In genomic region chr6:99173066-99173901, GRCm38 (mm10) we compare ENCODE assay signal across 16 mouse cellular contexts.
DNase-seq lines count a peak whose midpoint lies in the region; ATAC-seq and TF ChIP-seq lines count a peak whose summit lies in the region.
"Had no signal": no experiment of that assay in that cellular context is flagged by ENCODE, and none has a peak within 500 bp of the region (broad histone marks: within the 10 kb centered on the region; RNA-seq: fewer than 3 reads in every experiment).

No protein-coding gene starts in this region.

- no peaks in the 10 kb centered on the region for H3K9me3 ChIP-seq in lung, embryonic 14.5 days (ENCODE audit: low read depth, low read length)
- H3K9me3 ChIP-seq in intestine, postnatal 0 days (ENCODE audit: control insufficient read depth): no peaks in the 10 kb centered on the region
- H3K9me3 ChIP-seq in midbrain, embryonic 15.5 days: no peaks in the 10 kb centered on the region
- H3K9me3 ChIP-seq: megakaryocyte, embryonic 14.5 days had no signal

- no peaks in the 10 kb centered on the region for H3K36me3 ChIP-seq in lung, embryonic 14.5 days (ENCODE audit: insufficient read depth)
- no peaks in the 10 kb centered on the region for H3K36me3 ChIP-seq in intestine, postnatal 0 days (ENCODE audit: control insufficient read depth, insufficient read depth)
- H3K36me3 ChIP-seq in small intestine, adult 2 months (ENCODE audit: control insufficient read depth, insufficient read depth, low read length): no peaks in the 10 kb centered on the region
- no peaks in the 10 kb centered on the region for H3K36me3 ChIP-seq in midbrain, embryonic 15.5 days (replicated peaks)

- H3K4me2 ChIP-seq in lung, embryonic 14.5 days: peak overlapping the region; percentile 47
- peak overlapping the region; percentile 50 for H3K4me2 ChIP-seq in intestine, postnatal 0 days (replicated peaks; ENCODE audit: low read depth)
- no peak overlapping the region for H3K4me2 ChIP-seq in midbrain, embryonic 15.5 days
- H3K4me2 ChIP-seq: hindbrain, embryonic 14.5 days had no signal

- peaks cover 31% of the 10 kb centered on the region for H3K4me1 ChIP-seq in lung, embryonic 14.5 days (ENCODE audit: insufficient read depth)
- H3K4me1 ChIP-seq in intestine, postnatal 0 days (replicated peaks; ENCODE audit: control insufficient read depth, insufficient read depth, low read length): peaks cover 23% of the 10 kb centered on the region
- H3K4me1 ChIP-seq in small intestine, adult 2 months (ENCODE audit: control insufficient read depth, insufficient read depth, insufficient read length, low read length): peaks cover 14% of the 10 kb centered on the region; the same call in 1 of the 2 replicates
- H3K4me1 ChIP-seq in midbrain, embryonic 15.5 days: no peaks in the 10 kb centered on the region

- peak; percentile 43; the same call in 1 of the 2 replicates for ATAC-seq in lung, embryonic 14.5 days (ENCODE audit: insufficient read depth)
- no peak for ATAC-seq in intestine, postnatal 0 days
- no peak for ATAC-seq in midbrain, embryonic 15.5 days (replicated peaks)
- ATAC-seq: forebrain, embryonic 14.5 days had no signal

- TF ChIP-seq POLR2A in small intestine, adult 2 months (IDR thresholded peaks at IDR 0.05; ENCODE audit: low read depth, low read length): no peak

- intact Hi-C loops in heart, postnatal 36 days (cut with DNase I): no loop called here

- no peaks in the 10 kb centered on the region for H3K27me3 ChIP-seq in lung, embryonic 14.5 days (ENCODE audit: insufficient read depth, low read length)
- H3K27me3 ChIP-seq in intestine, postnatal 0 days (replicated peaks; ENCODE audit: control insufficient read depth, insufficient read depth, low read length): no peaks in the 10 kb centered on the region
- no peaks in the 10 kb centered on the region for H3K27me3 ChIP-seq in small intestine, adult 2 months (ENCODE audit: control insufficient read depth, insufficient read depth, low read length)
- no peaks in the 10 kb centered on the region for H3K27me3 ChIP-seq in midbrain, embryonic 15.5 days (replicated peaks)
- H3K27me3 ChIP-seq: megakaryocyte, embryonic 14.5 days had no signal

- TF ChIP-seq CTCF in lung, embryonic 14.5 days (IDR thresholded peaks at IDR 0.05; ENCODE audit: low read depth): no peak
- no peak for TF ChIP-seq CTCF in intestine, postnatal 0 days (IDR thresholded peaks at IDR 0.05; ENCODE audit: low read depth)
- TF ChIP-seq CTCF in small intestine, adult 2 months (IDR thresholded peaks at IDR 0.05; ENCODE audit: extremely low read depth, insufficient read length, insufficient replicate concordance, low read depth, low read length): no peak

- peak; percentile 70 for DNase-seq in heart, adult 11 months
- no peak for DNase-seq in heart, postnatal 36 days
- DNase-seq in lung, embryonic 14.5 days: peak; percentile 45
- DNase-seq in lung, postnatal 10 days: no peak
- no peak for DNase-seq in frontal cortex, postnatal 25 days (ENCODE audit: low spot score in 2 of 2)
- DNase-seq: adrenal gland, postnatal 36 days; layer of hippocampus, adult 9-11 months; left cerebral cortex, postnatal 4 days had no signal

- H3K4me3 ChIP-seq in lung, embryonic 14.5 days (ENCODE audit: low read depth, low read length): peak overlapping the region; percentile 3
- H3K4me3 ChIP-seq in intestine, postnatal 0 days (ENCODE audit: low read depth, low read length): no peak overlapping the region
- no peak overlapping the region for H3K4me3 ChIP-seq in small intestine, adult 2 months (ENCODE audit: low read depth, low read length)
- no peak overlapping the region for H3K4me3 ChIP-seq in midbrain, embryonic 15.5 days
- H3K4me3 ChIP-seq: megakaryocyte, embryonic 14.5 days; myocyte had no signal

- 18% methylated on average over 14 of the region's 14 CpGs for WGBS in lung, embryonic 14.5 days
- WGBS in intestine, postnatal 0 days: 21% methylated on average over 14 of the region's 14 CpGs
- WGBS in small intestine, adult 2 months: 28% methylated on average over 14 of the region's 14 CpGs
- 78% methylated on average over 14 of the region's 14 CpGs for WGBS in midbrain, embryonic 15.5 days

- H3K27ac ChIP-seq in lung, embryonic 14.5 days (ENCODE audit: low read depth): peak overlapping the region; percentile 71
- H3K27ac ChIP-seq in intestine, postnatal 0 days (ENCODE audit: low read depth, low read length): peak overlapping the region; percentile 80
- peak overlapping the region; percentile 51 for H3K27ac ChIP-seq in small intestine, adult 2 months (ENCODE audit: insufficient read depth, low read depth, low read length)
- no peak overlapping the region for H3K27ac ChIP-seq in midbrain, embryonic 15.5 days
- H3K27ac ChIP-seq: hindbrain, embryonic 14.5 days; kidney, postnatal 0 days had no signal

- no peak overlapping the region for H3K9ac ChIP-seq in lung, embryonic 14.5 days
- H3K9ac ChIP-seq in intestine, postnatal 0 days (ENCODE audit: low read depth, low read length): peak overlapping the region; percentile 31; the same call in 1 of the 2 replicates
- H3K9ac ChIP-seq in midbrain, embryonic 15.5 days: no peak overlapping the region
- H3K9ac ChIP-seq: hindbrain, embryonic 14.5 days had no signal

Comparison
In these comparisons a context has a peak if more than half of its experiments do, and no peak if none do; other contexts are left out.
1. DNase-seq: peak in heart, adult 11 months (single experiment) and lung, embryonic 14.5 days (single experiment); none in heart, postnatal 36 days (0 of 2), lung, postnatal 10 days (single experiment) and frontal cortex, postnatal 25 days (0 of 2).